Mouse (Mus musculus): ENCODE data around the gene Sp1. TPM values are rescaled to one million over a fixed set of nuclear protein-coding genes. Genes with fewer than 3 reads are reported as not detected.
A peak's percentile ranks its signal among the peaks of the same experiment; 100 is the strongest.

Gene Sp1
- total RNA-seq, 1 experiment from 2014 or later = 82.8 TPM

DNA sequence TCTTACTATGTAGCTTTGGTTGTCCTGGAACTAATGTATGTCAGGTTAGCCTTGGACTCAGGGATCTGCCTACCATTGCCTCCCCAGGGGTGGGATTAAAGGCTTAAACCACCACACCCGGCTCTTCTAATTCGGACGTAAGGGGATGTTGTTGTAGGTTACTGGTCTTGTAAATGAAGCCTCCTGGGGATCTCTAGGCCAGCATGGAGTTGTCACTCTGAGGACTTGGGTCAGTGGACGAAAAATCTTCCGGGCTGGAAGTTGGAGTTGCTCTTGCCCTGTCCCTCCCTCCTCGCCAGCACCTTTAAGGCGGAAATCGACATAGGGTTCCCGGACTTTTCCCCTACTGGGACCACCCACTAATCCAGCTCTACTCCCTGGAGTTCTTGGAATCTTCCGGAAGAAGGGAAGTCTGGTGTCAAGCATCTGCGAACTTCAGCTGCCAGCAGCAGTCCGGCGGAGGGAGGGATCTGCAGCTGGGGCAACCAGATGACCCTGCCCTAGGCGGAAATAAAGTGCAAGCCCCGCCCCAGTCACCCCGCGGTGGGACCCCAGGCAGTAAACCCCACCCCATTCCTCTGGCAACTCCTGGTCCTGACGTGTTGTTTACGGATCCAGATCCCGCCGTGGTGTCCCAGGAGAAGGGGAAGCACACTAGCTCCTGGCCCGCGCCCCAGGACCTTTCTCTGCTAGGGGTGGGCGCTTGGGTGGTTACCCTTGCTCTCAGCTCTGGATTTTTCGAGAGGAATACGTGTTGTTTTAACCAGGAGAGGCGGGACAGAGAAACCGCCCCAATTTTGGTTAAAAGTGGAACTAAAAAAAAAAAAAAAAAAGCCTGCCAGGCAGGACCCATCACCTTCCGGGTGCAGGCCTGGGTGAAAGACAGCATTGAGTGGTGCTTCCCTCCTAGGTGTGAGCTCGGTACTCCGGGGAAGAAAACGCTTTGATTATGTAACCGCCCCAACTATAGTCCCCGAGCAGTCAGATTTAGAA lies 6.4 kb upstream of the Sp1 start:
- peak; percentile 90 for DNase-seq

DNA sequence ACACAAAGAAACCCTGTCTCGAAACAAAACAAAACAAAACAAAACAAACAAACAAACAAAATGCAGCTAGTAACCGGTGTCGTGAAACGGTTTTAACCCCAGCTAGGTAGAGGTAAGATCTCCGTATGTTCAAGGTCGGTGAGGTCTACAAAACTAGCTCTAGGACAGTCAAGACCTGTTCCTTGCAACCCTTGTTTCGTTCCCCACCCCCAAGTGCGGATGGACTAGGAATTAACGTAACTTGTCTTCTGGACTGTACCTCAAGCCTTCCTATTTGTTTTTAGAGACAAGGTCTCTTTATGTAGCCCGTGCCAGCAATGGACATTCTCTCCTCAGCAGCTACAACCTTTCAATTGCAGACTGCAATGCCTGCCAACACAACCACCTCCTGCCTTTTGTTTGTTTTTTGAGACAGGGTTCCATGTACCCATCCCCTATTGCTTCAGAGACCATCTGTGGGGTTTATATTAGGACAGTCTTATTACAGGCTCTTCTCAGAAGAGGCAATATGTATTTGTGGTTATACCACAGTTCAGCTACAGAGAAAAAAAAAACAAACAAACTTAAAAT lies 5.4 kb upstream of the Sp1 start:
- no peak for DNase-seq

DNA sequence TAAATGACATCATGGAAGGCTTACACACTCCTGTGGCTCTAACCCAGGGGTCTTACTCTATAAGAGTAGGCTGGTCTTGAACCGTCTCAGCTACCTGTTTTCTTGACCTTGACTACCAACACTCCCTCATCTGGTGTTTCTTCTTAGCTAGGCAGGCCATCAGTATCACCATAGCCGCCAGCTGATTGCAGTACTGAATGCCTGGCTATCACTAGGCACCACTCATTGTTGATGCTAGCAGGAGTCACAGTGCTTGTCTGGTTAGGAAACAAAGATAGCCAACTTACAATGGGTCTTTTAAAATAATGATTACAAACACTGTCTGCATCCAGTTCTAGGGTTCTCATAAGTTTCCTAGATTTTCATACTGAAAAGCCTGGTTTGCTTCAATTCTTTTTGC lies 4.7 kb upstream of the Sp1 start:
- no peak for DNase-seq

DNA sequence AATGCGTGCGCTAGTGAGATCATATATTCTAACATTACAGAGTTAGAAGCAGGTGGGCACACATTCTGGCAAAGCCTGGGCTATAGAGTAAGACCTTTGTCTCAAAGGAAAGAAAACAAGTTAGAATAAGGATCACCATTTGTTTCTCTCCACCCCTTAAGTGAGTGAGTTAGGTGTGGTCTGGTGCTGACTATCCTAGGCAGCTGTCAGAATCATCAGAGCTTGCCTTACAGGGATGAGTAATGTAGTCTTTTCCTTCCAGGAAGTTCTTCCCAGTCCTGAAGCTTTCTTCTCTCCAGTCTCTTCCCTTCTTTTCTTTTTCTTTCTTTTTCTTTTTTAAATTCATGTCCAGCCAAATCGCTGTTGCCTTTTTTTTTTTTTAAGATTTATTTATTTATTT lies 3.7 kb upstream of the Sp1 start:
- DNase-seq = no peak

DNA sequence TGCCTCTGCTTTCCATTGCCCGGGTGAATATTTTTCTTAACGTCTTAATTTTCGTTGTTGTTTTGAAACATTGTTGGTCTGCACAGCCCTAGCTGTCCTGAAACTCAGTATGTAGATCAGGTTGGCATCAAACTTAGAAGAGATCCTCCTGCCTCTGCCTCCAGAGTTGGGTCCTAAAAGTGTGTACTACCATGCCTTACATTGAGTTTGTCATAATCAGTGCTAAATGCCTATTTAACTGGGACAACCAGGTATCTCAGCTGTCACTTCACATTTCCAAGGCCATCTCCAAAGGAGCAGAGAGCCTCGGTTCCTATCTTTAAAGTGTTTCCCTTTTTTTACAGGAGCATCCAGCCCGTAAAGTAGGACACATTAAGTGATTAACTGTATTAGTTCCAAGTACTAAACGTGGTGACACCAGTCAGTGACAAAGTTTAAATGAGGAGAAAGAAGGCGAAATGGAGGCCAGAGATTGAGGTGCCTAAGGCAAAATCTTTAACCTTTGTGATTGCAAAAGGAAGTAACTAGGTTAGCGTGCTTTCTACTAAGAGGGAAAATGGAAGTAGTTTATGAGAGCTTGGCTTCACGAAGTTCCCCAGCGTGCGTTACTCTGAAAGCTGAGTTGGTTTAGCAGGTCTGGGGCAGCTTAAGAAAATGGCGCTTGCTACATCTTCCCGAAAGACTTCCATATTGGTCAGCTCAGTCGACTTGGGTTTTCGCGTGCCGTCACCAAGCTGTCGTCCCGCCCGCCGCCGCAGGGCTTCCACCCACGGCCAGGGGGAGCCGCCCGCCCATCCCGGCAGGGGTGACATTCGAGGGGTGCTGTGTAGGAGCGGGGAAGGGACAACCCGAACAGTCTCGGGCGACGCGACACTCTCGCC lies 1.1 kb upstream of the Sp1 start:
- no peak for DNase-seq

DNA sequence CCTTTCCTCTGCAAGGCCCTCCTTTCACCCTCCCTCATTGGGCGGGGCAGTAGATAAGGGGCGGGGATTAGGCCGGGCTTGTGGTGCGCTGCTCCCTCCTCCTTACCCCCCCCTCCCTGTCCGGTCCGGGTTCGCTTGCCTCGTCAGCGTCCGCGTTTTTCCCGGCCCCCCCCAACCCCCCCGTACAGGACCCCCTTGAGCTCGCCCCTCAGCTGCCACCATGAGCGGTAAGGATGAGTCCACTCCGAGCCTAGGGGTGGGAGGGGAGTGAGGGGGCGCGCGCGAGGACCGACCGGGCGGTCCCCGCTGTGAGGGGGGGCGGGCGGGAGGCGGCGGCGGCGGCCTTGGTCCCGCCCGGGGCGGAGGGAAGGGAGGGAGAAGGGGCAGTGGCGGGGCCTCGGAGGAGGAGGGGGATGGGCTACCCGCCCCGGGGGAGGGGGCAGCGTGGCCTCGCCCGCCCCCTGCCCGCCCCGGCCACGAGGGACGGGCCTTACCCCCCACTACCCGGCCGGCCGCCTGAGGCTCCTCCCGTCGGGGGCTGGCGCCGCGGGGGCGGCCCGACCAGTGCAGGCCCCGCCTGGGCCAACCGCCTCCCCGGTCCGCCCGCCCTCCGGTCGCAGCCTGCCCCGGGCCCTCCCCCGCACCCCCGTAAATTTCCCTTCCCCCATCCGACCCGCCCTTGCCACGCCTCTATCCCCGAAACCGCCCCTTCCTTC lies 411 bp downstream of the Sp1 start:
- peak; percentile 88 for DNase-seq

DNA sequence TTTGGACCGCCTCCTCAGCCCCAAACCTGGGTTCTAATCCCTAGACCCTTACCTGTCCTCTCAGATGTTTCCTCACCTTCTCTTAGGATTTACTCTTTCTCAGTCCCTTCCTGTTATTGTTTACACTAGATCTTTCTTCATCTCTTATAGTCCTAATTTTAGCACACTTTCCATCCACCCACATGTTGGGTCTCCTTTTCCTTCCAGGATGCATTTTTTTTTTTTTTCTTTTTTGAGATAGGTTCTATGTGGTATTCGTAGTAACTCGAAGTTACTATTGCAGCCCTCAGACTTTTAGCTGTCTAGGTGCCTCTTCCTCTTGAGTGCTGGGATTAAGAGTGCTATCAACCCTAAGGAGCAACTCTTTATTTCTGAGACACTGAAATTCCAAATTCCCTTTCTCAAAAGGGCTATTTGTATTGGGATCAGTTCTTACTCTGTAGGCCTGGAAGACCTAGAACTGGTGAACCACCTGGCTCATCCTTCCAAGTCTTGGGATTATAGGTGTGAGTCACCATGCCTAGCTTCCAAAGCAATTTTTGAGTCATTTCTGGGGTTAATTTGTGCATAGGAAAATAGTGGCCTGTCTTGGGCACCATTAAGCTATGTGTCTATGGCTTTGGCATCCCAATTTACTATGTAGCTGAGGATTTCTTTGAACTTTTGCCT lies 1.1 kb downstream of the Sp1 start:
- no peak for DNase-seq

DNA sequence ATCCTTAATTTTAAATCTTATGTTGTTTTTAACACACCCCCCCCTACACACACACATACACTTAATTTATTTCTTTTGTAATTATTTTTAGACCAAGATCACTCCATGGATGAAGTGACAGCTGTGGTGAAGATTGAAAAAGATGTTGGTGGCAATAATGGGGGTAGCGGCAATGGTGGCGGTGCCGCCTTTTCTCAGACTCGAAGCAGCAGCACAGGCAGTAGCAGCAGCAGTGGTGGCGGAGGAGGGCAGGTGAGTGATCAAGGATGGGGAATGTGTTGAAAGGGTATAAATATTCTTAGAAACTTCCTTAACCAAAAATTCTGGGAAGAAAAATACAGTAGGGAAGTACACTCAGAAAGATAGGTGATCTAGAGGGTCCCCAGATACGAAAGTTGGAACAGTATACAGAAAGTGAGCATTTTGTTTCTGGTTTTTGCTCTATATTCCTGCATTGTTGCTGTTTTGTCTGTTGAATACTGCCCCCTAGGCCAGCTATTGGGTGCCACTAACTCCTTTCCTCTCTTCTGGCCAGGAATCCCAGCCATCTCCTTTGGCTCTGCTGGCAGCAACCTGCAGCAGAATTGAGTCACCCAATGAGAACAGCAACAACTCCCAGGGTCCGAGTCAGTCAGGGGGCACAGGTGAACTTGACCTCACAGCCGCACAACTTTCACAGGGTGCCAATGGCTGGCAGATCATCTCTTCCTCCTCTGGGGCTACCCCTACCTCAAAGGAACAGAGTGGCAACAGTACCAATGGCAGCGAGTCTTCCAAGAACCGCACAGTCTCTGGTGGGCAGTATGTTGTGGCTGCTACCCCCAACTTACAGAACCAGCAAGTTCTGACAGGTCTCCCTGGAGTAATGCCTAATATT lies 2.0 kb downstream of the Sp1 start:
- no peak for DNase-seq

DNA sequence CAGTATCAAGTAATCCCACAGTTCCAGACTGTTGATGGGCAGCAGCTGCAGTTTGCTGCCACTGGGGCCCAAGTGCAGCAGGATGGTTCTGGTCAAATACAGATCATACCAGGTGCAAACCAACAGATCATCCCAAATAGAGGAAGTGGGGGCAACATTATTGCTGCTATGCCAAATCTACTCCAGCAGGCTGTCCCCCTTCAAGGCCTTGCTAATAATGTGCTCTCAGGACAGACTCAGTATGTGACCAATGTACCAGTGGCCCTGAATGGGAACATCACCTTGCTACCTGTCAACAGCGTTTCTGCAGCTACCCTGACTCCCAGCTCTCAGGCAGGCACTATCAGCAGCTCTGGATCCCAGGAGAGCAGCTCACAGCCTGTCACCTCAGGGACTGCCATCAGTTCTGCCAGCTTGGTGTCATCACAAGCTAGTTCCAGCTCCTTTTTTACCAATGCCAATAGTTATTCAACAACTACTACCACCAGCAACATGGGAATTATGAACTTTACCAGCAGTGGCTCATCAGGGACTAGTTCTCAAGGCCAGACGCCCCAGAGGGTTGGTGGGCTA lies 2.7 kb downstream of the Sp1 start:
- no peak for DNase-seq

DNA sequence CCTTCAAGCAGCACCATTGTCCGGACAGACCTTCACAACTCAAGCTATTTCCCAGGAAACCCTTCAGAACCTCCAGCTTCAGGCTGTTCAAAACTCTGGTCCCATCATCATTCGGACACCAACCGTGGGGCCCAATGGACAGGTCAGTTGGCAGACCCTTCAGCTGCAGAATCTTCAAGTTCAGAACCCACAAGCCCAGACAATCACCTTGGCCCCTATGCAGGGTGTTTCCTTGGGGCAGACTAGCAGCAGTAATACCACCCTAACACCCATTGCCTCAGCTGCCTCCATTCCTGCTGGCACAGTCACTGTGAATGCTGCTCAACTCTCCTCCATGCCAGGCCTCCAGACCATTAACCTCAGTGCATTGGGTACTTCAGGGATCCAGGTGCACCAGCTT lies 3.3 kb downstream of the Sp1 start:
- no peak for DNase-seq

DNA sequence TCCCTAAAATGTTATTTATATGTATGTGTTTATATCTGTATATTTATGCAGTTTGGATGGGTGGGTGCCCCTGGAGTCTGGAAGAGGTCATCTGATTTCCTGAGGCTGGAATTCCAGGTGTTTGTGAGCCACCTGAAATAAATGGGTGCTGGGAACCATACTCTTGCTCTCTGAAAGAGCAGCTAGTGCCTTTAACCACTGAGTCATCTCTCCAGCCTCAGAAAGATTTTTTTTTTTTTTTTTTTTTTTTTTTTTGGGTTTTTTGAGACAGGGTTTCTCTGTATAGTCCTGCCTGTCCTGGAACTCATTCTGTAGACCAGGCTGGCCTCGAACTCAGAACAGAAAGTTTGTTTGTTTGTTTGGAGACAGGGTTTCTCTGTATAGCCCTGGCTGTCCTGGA lies 5.1 kb downstream of the Sp1 start:
- DNase-seq = no peak

DNA sequence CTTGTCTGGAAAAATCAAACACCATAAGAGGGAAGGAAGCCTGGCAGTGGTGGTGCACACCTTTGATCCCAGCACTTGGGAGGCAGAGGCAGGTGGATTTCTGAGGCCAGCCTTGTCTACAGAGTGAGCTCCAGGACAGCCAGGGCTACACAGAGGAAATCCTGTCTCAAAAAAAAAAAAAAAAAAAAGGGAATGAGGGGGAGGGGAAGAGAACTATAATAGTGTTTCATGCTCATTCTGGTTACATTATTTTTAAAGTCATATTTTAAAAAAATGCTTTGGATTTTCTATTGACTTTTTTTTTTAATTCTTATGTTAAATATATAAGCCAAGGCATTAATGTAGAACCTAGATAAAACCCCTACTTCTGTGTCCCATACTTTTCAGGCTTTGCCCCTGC lies 7.7 kb downstream of the Sp1 start:
- DNase-seq = no peak

DNA sequence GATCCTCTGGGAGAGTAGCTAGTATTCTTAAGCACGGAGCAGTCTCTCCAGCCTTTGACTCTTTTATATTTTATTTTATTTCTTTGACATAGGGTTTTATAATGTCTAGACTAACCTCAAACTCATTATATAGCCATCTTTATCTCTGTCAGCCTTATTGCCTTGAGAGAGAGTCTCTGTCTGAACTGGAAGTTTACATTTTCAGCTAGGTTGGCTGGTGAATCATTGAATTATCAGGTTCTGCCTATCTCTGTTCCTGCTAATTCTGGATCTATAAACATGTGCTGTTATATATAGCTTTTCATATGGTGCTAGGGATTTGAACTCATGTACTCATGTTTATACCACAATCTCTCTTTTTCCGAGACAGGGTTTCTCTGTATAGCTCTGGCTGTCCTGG lies 11.6 kb downstream of the Sp1 start:
- no peak for DNase-seq

DNA sequence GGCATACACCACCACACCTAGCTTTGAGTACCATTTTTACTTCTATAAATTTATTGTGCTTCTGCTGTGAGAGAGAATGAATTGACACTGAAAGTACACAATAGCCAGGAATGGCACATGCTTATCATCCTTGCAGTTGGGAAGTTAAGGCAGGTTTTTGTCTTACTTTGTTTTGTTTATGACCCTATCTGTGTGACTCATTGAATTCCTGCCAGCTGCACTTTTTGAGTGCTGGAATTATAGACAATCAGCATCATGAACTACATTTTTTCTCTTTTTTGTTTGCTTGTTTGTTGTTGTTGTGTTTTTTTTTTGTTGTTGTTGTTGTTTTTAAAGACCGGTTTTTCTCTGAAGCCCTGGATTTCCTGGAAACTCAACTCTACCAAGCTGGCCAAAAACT lies 15.0 kb downstream of the Sp1 start:
- no peak for DNase-seq

DNA sequence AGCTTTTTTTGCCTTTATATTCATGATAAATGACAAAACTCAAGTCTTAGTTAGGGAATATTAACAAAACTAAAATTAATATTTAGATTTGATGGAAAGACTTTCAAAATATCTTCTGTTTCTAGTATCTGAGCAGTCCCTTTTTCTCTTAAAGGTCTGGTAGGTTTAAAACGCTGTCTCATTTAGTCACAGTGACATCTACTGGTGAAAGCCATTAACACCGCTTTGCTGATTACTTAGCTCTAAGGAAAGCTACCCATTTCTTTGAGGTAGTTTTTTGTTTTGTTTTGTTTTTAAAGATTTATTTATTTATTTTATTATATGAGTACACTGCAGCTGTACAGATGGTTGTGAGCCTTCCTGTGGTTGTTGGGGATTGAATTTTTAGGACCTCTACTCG lies 15.5 kb downstream of the Sp1 start:
- DNase-seq = no peak

DNA sequence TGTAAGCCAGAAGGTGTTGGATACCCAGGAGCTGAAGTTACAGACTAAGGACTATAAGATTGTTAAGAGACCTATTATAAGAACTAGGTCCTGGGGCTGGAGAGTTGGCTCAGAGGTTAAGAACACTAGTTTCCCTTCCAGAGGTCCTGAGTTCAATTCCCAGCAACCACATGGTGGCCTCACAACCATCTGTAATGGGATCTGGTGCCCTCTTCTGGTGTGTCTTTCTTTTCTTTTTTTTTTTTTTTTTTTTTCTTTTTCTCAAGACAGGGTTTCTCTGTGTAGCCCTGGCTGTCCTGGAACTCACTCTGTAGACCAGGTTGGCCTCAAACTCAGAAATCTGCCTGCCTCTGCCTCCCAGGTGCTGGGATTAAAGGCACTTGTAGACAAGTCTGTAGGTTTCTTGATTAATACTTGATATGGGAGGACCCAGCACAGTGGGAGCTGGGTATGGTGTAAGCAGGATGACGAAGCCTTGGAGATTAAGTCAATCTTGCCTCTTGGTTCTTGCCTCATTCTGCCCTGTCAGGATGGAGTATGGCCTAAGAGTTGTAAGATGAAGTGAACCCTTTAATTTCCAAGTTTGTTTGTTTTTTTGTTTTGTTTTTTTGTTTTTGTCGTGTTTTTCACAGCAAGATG lies 17.8 kb downstream of the Sp1 start:
- no peak for DNase-seq

DNA sequence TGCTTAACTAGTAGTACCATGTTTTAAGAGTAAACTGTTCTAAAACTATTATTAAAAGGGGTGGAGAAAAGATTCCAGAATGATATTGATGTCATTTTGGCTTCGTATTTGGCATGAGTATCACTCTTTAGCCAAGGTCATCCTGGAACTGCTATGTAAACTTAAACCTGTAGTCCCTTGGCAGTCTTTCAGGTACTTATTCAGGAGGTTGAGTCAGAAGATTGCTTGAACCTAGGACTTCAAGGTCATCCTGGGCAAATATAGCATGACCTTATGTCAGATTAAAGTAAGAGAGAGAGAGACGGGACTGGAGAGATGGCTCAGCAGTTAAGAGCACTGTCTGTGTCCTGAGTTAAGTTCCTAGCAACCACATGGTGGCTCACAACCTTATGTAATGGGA lies 18.7 kb downstream of the Sp1 start:
- DNase-seq = no peak

DNA sequence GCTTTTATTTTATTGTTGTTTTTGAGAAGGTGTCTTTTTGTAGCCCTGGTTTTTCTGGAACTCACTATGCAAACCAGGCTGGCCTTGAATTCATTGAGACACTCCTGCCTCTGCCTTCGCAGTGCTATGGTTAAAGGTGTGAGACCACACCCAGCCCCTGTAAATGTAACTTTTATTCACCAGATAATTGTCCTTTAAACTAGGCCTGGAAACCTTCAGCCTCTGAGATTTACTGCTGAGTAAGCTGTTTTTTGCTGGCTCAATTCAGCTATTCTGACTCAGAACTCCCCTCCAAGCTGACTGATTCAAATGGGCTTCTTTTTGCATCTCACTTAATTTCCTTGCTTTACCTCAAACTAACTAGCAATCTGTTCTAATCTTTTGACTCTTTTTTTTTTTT lies 21.0 kb downstream of the Sp1 start:
- no peak for DNase-seq

DNA sequence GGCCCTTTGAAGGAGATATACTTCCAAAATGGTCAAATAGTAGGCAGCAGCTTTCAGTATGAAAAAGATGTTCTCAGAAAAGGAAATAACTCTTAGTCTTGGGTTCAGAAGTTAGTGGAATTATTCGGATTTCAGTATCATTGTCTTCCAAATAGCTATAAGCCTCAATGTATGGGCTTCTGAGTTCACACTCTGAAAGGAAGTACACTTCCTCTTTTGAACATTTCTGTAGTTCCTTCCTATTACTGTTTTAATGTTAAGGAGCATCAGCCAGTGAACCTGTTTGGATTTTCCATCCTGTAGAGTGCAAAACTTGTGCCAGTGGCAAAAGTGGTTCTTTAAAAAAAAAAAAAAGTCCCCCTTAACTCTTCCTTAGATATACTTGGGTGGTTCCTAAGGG lies 26.1 kb downstream of the Sp1 start:
- no peak for DNase-seq

DNA sequence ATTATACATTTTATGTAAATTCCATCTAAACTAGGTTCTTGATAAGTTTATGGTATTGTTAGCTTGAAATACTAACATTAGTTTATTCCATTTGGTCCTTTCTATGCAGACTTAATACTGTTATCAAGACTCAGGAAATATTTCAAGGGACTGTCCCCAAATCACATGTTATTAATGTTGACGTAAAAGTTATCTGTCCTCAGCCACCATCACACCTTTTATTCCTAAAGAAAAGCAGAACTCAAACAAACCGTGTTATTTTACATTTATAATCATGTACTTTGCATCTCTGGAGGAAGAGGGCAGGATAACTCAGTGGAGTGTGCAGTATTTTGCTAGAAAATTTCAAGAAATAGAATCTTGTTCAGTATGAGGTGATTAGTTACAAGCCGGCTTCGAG lies 27.2 kb downstream of the Sp1 start:
- DNase-seq = no peak

All from adrenal gland, postnatal 25 days (tissue).